Comparison of ENCODE assay signal across 33 mouse cellular contexts in genomic region chr2:166461103-166461502, GRCm38 (mm10).
DNase-seq lines count a peak whose midpoint lies in the region; ATAC-seq and TF ChIP-seq lines count a peak whose summit lies in the region.
"Had no signal": no experiment of that assay in that cellular context is flagged by ENCODE, and none has a peak within 500 bp of the region (broad histone marks: within the 10 kb centered on the region; RNA-seq: fewer than 3 reads in every experiment).

No protein-coding gene starts in this region.

- DNase-seq in heart, adult 11 months, result no peak
- no peak for DNase-seq in embryonic facial prominence, embryonic 10.5 days (ENCODE audit: low spot score)
- peak; percentile 22 for DNase-seq in limb, embryonic 14.5 days (ENCODE audit: low spot score)
- no peak for DNase-seq in ovary, adult 18-20 months (ENCODE audit: low spot score)
- no peak for DNase-seq in adrenal gland, postnatal 25 days
- DNase-seq: adrenal gland, postnatal 14 days; cerebellum, adult 2 months; cerebellum, postnatal 25 days; gastrocnemius, adult 2 months; gastrocnemius, postnatal 36 days; heart, adult 2 months; heart, postnatal 14 days; kidney, adult 18-20 months; kidney, postnatal 25 days; liver, postnatal 0 days; lung, postnatal 36 days; thymus, adult 2 months; thymus, postnatal 36 days had no signal

- H3K4me3 ChIP-seq in heart, embryonic 13.5 days, result no peak overlapping the region
- no peak overlapping the region for H3K4me3 ChIP-seq in embryonic facial prominence, embryonic 10.5 days
- H3K4me3 ChIP-seq in embryonic facial prominence, embryonic 15.5 days (replicated peaks), result no peak overlapping the region
- no peak overlapping the region for H3K4me3 ChIP-seq in limb, embryonic 14.5 days (replicated peaks; ENCODE audit: low read length)
- H3K4me3 ChIP-seq: forebrain, embryonic 10.5 days; forebrain, embryonic 15.5 days; gastrocnemius, adult 2 months; heart, adult 2 months; hindbrain, embryonic 12.5 days; kidney, embryonic 15.5 days; layer of hippocampus, adult 2 months; left cerebral cortex, adult 2 months; liver, embryonic 12.5 days; midbrain, embryonic 12.5 days; neural tube, embryonic 13.5 days had no signal

- H3K36me3 ChIP-seq in heart, embryonic 13.5 days, result no peaks in the 10 kb centered on the region
- no peaks in the 10 kb centered on the region for H3K36me3 ChIP-seq in embryonic facial prominence, embryonic 10.5 days (replicated peaks)
- no peaks in the 10 kb centered on the region for H3K36me3 ChIP-seq in embryonic facial prominence, embryonic 15.5 days
- no peaks in the 10 kb centered on the region for H3K36me3 ChIP-seq in limb, embryonic 14.5 days (ENCODE audit: control insufficient read depth, insufficient read depth, low read length)
- H3K36me3 ChIP-seq: forebrain, embryonic 10.5 days; forebrain, embryonic 15.5 days; G1E; hindbrain, embryonic 12.5 days; kidney, embryonic 15.5 days; liver, embryonic 12.5 days; midbrain, embryonic 12.5 days; neural tube, embryonic 13.5 days had no signal

- no peaks in the 10 kb centered on the region for H3K9me3 ChIP-seq in heart, embryonic 13.5 days
- H3K9me3 ChIP-seq in embryonic facial prominence, embryonic 10.5 days, result no peaks in the 10 kb centered on the region
- no peaks in the 10 kb centered on the region for H3K9me3 ChIP-seq in embryonic facial prominence, embryonic 15.5 days (replicated peaks)
- no peaks in the 10 kb centered on the region for H3K9me3 ChIP-seq in limb, embryonic 14.5 days (ENCODE audit: control insufficient read depth, low read length)
- H3K9me3 ChIP-seq: forebrain, embryonic 10.5 days; forebrain, embryonic 15.5 days; hindbrain, embryonic 12.5 days; kidney, embryonic 15.5 days; liver, embryonic 12.5 days; midbrain, embryonic 12.5 days; neural tube, embryonic 13.5 days had no signal

- no peak for ATAC-seq in heart, embryonic 13.5 days (ENCODE audit: extremely low read depth, insufficient number of reproducible peaks, low FRiP score, low TSS enrichment)
- ATAC-seq in embryonic facial prominence, embryonic 15.5 days (ENCODE audit: insufficient number of reproducible peaks, low FRiP score, low TSS enrichment, low read depth), result no peak
- ATAC-seq in limb, embryonic 14.5 days (ENCODE audit: low FRiP score, low read depth), result no peak
- no peak for ATAC-seq in monocyte, adult 5-6 weeks (replicated peaks; ENCODE audit: insufficient number of reproducible peaks, low FRiP score, low TSS enrichment, poor library complexity, severe bottlenecking)
- ATAC-seq: forebrain, embryonic 15.5 days; hindbrain, postnatal 0 days; liver, embryonic 12.5 days; liver, postnatal 0 days; Patski had no signal

- H3K27ac ChIP-seq in heart, embryonic 13.5 days (replicated peaks), result peak overlapping the region; percentile 84
- peak overlapping the region; percentile 78 for H3K27ac ChIP-seq in embryonic facial prominence, embryonic 10.5 days (replicated peaks)
- H3K27ac ChIP-seq in embryonic facial prominence, embryonic 15.5 days (replicated peaks), result peak overlapping the region; percentile 48; the same call in 1 of the 2 replicates
- H3K27ac ChIP-seq in limb, embryonic 14.5 days (replicated peaks; ENCODE audit: low read depth, low read length), result 0 out of 2 replicates have a peak overlapping the region, but pooled peaks have one; percentile 56
- H3K27ac ChIP-seq: forebrain, embryonic 15.5 days; heart, adult 2 months; hindbrain, embryonic 12.5 days; hindbrain, postnatal 0 days; kidney, embryonic 15.5 days; layer of hippocampus, adult 2 months; left cerebral cortex, adult 2 months; liver, embryonic 12.5 days; midbrain, embryonic 12.5 days; neural tube, embryonic 13.5 days had no signal

- no peak overlapping the region for H3K4me2 ChIP-seq in heart, embryonic 13.5 days
- H3K4me2 ChIP-seq in embryonic facial prominence, embryonic 15.5 days (replicated peaks), result no peak overlapping the region
- no peak overlapping the region for H3K4me2 ChIP-seq in limb, embryonic 14.5 days (replicated peaks; ENCODE audit: low read depth, low read length, severe bottlenecking)
- H3K4me2 ChIP-seq: forebrain, embryonic 15.5 days; hindbrain, embryonic 12.5 days; kidney, embryonic 15.5 days; liver, embryonic 12.5 days; midbrain, embryonic 12.5 days; neural tube, embryonic 13.5 days had no signal

- peaks cover 36% of the 10 kb centered on the region for H3K4me1 ChIP-seq in heart, embryonic 13.5 days
- peaks cover 54% of the 10 kb centered on the region for H3K4me1 ChIP-seq in embryonic facial prominence, embryonic 10.5 days
- peaks cover 47% of the 10 kb centered on the region for H3K4me1 ChIP-seq in embryonic facial prominence, embryonic 15.5 days
- peaks cover 21% of the 10 kb centered on the region for H3K4me1 ChIP-seq in limb, embryonic 14.5 days (ENCODE audit: control insufficient read depth, insufficient read depth, low read length)
- H3K4me1 ChIP-seq: midbrain, embryonic 12.5 days had no signal

- H3K27me3 ChIP-seq in heart, embryonic 13.5 days (replicated peaks), result no peaks in the 10 kb centered on the region
- H3K27me3 ChIP-seq in embryonic facial prominence, embryonic 10.5 days (replicated peaks; ENCODE audit: low read depth, poor library complexity, severe bottlenecking), result no peaks in the 10 kb centered on the region
- no peaks in the 10 kb centered on the region for H3K27me3 ChIP-seq in embryonic facial prominence, embryonic 15.5 days
- no peaks in the 10 kb centered on the region for H3K27me3 ChIP-seq in limb, embryonic 14.5 days (ENCODE audit: control insufficient read depth, insufficient read depth, low read length)
- H3K27me3 ChIP-seq: forebrain, embryonic 15.5 days; hindbrain, embryonic 12.5 days; kidney, embryonic 15.5 days; liver, embryonic 12.5 days; midbrain, embryonic 12.5 days; neural tube, embryonic 13.5 days; Patski had no signal

- no peak overlapping the region for H3K9ac ChIP-seq in heart, embryonic 13.5 days
- H3K9ac ChIP-seq in embryonic facial prominence, embryonic 15.5 days, result no peak overlapping the region
- H3K9ac ChIP-seq in limb, embryonic 14.5 days (ENCODE audit: low read depth, low read length, severe bottlenecking), result no peak overlapping the region
- H3K9ac ChIP-seq: forebrain, embryonic 15.5 days; hindbrain, embryonic 12.5 days; kidney, embryonic 15.5 days; liver, embryonic 12.5 days; liver, postnatal 0 days; midbrain, embryonic 12.5 days; neural tube, embryonic 13.5 days had no signal

- 89% methylated on average over 3 of the region's 3 CpGs for WGBS in heart, embryonic 13.5 days
- 75% methylated on average over 3 of the region's 3 CpGs for WGBS in embryonic facial prominence, embryonic 10.5 days
- WGBS in embryonic facial prominence, embryonic 15.5 days, result 57% methylated on average over 3 of the region's 3 CpGs
- 66% methylated on average over 3 of the region's 3 CpGs for WGBS in limb, embryonic 14.5 days

- no peak for TF ChIP-seq POLR2A in limb, embryonic 14.5 days (IDR thresholded peaks at IDR 0.05; ENCODE audit: borderline replicate concordance, extremely low read depth, insufficient read depth, insufficient read length)
